Mouse (Mus musculus): ENCODE data around the gene Nrxn2. TPM values are rescaled to one million over a fixed set of nuclear protein-coding genes. Genes with fewer than 3 reads are reported as not detected.

Nrxn2 gene
- polyA plus RNA-seq, 1 experiment: 7.0 TPM

DNA sequence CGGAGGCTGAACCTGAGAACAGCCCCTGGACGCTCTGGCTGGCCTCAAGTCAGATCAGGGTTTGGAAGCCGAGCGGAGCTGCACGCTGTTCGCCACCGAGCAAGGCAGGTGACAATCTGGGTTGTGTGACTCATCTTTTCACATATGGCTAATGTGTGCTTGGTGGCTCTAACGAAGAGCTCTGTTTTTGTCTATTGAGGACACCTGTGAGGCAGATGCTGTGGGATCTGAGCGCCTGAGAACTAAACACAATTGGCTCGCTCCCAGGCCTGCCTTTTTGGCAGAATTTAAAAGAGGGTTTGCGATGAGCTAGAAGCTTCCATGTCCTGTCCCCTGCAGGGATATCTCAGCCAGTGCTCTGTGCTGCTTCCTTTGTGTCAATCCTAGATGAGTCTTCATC lies 131.0 kb downstream of the Nrxn2 start:
- Histone ChIP-seq H3K36me3 (ENCODE audit: control insufficient read depth, insufficient read depth, low read length, poor library complexity, severe bottlenecking) (no peaks in the 10 kb centered on the region), H3K4me1 (ENCODE audit: control insufficient read depth, insufficient read depth, low read length) (no peaks in the 10 kb centered on the region), H3K27ac (ENCODE audit: insufficient read depth, low read length) (no peak overlapping the region), H3K9me3 (replicated peaks; ENCODE audit: control insufficient read depth, insufficient read depth, low read length, poor library complexity, severe bottlenecking) (no peaks in the 10 kb centered on the region), H3K4me3 (ENCODE audit: low read depth, low read length) (no peak overlapping the region), H3K9ac (ENCODE audit: low read depth, poor library complexity, severe bottlenecking) (no peak overlapping the region), H3K27me3 (ENCODE audit: control insufficient read depth, insufficient read depth, low read length, poor library complexity, severe bottlenecking) (no peaks in the 10 kb centered on the region)
- TF ChIP-seq EP300 (IDR thresholded peaks at IDR 0.05; ENCODE audit: insufficient read depth, low read depth, low read length) (no peak), POLR2A (IDR thresholded peaks at IDR 0.05; ENCODE audit: insufficient read depth, low read length) (no peak)

DNA sequence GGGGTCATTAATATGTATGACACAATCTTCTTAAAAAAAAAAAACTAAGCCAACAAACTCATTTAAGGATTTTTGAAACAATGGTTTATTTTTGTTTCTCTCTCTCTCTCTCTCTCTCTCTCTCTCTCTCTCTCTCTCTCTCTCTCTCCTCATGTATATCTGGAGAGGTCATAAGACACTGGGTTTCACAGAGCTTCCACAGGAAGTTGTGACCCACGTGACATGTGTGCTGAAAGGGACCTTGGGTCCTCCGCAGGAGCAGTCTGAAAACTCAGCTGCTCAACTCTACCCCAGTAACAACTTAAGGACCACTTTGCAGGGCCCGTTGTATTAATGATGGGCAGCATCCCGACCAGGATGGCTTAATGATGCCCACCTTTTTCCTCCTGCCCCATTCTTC lies 132.7 kb downstream of the Nrxn2 start:
- Histone ChIP-seq H3K4me3 (ENCODE audit: low read depth, low read length) (no peak overlapping the region), H3K27ac (ENCODE audit: insufficient read depth, low read length) (no peak overlapping the region), H3K36me3 (ENCODE audit: control insufficient read depth, insufficient read depth, low read length, poor library complexity, severe bottlenecking) (no peaks in the 10 kb centered on the region), H3K27me3 (ENCODE audit: control insufficient read depth, insufficient read depth, low read length, poor library complexity, severe bottlenecking) (no peaks in the 10 kb centered on the region), H3K4me1 (ENCODE audit: control insufficient read depth, insufficient read depth, low read length) (no peaks in the 10 kb centered on the region), H3K9ac (ENCODE audit: low read depth, poor library complexity, severe bottlenecking) (no peak overlapping the region), H3K9me3 (replicated peaks; ENCODE audit: control insufficient read depth, insufficient read depth, low read length, poor library complexity, severe bottlenecking) (no peaks in the 10 kb centered on the region)
- no peak for TF ChIP-seq POLR2A (IDR thresholded peaks at IDR 0.05; ENCODE audit: insufficient read depth, low read length)
- no peak for TF ChIP-seq EP300 (IDR thresholded peaks at IDR 0.05; ENCODE audit: insufficient read depth, low read depth, low read length)
- TF ChIP-seq CTCF (IDR thresholded peaks at IDR 0.05; ENCODE audit: low read depth, low read length): no peak

DNA sequence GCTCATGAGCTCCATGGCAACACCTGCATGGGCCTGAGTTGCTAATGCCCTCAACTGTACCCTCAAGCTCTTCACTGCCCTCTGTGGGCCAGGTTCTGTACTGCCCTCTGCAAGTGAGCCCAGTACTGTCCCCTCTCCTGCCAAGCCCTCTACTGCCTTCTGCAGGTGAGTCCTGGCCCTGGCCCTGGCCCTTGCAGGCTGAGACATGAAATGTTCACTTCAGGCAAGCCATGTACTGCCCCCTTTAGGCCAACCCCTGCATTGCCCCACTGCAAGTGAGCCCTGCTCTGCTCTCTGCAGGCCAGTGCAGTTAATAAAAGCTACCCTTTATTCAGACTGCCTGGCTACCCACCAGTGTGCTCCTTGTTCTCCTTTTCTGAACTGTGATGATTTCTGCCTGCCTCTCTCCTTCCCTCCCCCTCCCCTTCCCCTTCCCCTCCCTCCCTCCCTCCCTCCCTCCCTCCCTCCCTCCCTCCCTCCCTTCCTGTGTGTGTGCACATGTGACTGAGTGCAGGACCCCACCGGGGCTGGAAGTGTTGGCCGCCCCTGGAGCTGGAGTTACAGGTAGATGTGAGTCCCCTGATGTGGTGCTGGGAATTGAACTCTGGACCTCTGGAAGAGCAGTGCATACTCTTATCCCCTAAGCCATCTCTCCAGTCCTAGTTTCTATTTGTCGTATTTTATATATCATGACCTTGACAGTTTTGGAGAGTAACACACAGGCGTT lies 133.9 kb downstream of the Nrxn2 start:
- no peaks in the 10 kb centered on the region for H3K36me3 ChIP-seq (ENCODE audit: control insufficient read depth, insufficient read depth, low read length, poor library complexity, severe bottlenecking)
- H3K4me1 ChIP-seq (ENCODE audit: control insufficient read depth, insufficient read depth, low read length): no peaks in the 10 kb centered on the region
- TF ChIP-seq EP300 (IDR thresholded peaks at IDR 0.05; ENCODE audit: insufficient read depth, low read depth, low read length) (no peak), CTCF (IDR thresholded peaks at IDR 0.05; ENCODE audit: low read depth, low read length) (peak; percentile 90)
- H3K27ac ChIP-seq (ENCODE audit: insufficient read depth, low read length): no peak overlapping the region
- H3K9ac ChIP-seq (ENCODE audit: low read depth, poor library complexity, severe bottlenecking): no peak overlapping the region
- no peaks in the 10 kb centered on the region for H3K9me3 ChIP-seq (replicated peaks; ENCODE audit: control insufficient read depth, insufficient read depth, low read length, poor library complexity, severe bottlenecking)
- no peak overlapping the region for H3K4me3 ChIP-seq (ENCODE audit: low read depth, low read length)
- H3K27me3 ChIP-seq (ENCODE audit: control insufficient read depth, insufficient read depth, low read length, poor library complexity, severe bottlenecking): no peaks in the 10 kb centered on the region

DNA sequence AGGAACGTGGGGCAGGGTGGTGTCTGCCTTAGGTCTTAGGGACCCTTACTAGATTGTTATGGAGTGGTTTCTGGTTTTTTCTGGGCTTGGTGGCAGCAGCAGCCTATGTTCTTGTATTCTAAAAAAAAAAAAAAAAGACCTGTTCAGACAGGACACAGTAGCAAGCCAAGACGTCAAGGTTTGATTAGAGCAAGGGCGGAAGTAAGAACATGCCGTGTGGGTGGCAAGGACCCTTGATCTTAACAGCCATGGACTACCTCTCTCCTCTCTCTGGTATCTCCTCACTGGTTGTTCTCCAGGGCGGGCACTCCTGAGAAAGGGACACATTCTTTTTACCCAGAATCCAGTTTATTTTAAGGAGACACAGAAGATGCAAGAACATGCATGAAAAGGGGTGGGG lies 134.6 kb downstream of the Nrxn2 start:
- H3K27ac ChIP-seq (ENCODE audit: insufficient read depth, low read length): no peak overlapping the region
- no peak for TF ChIP-seq CTCF (IDR thresholded peaks at IDR 0.05; ENCODE audit: low read depth, low read length)
- TF ChIP-seq EP300 (IDR thresholded peaks at IDR 0.05; ENCODE audit: insufficient read depth, low read depth, low read length): no peak
- H3K9ac ChIP-seq (ENCODE audit: low read depth, poor library complexity, severe bottlenecking): no peak overlapping the region
- H3K4me3 ChIP-seq (ENCODE audit: low read depth, low read length): no peak overlapping the region
- H3K27me3 ChIP-seq (ENCODE audit: control insufficient read depth, insufficient read depth, low read length, poor library complexity, severe bottlenecking): no peaks in the 10 kb centered on the region
- H3K4me1 ChIP-seq (ENCODE audit: control insufficient read depth, insufficient read depth, low read length): no peaks in the 10 kb centered on the region
- no peaks in the 10 kb centered on the region for H3K36me3 ChIP-seq (ENCODE audit: control insufficient read depth, insufficient read depth, low read length, poor library complexity, severe bottlenecking)
- H3K9me3 ChIP-seq (replicated peaks; ENCODE audit: control insufficient read depth, insufficient read depth, low read length, poor library complexity, severe bottlenecking): no peaks in the 10 kb centered on the region

- H3K27ac ChIP-seq (ENCODE audit: insufficient read depth, low read length): no peak overlapping the region
- no peaks in the 10 kb centered on the region for H3K9me3 ChIP-seq (replicated peaks; ENCODE audit: control insufficient read depth, insufficient read depth, low read length, poor library complexity, severe bottlenecking)
- no peak overlapping the region for H3K9ac ChIP-seq (ENCODE audit: low read depth, poor library complexity, severe bottlenecking)
- H3K4me1 ChIP-seq (ENCODE audit: control insufficient read depth, insufficient read depth, low read length): no peaks in the 10 kb centered on the region
- no peak overlapping the region for H3K4me3 ChIP-seq (ENCODE audit: low read depth, low read length)
- no peaks in the 10 kb centered on the region for H3K36me3 ChIP-seq (ENCODE audit: control insufficient read depth, insufficient read depth, low read length, poor library complexity, severe bottlenecking)
- no peaks in the 10 kb centered on the region for H3K27me3 ChIP-seq (ENCODE audit: control insufficient read depth, insufficient read depth, low read length, poor library complexity, severe bottlenecking)
- TF ChIP-seq CTCF (IDR thresholded peaks at IDR 0.05; ENCODE audit: low read depth, low read length): no peak
- TF ChIP-seq EP300 (IDR thresholded peaks at IDR 0.05; ENCODE audit: insufficient read depth, low read depth, low read length): no peak
- no peak for TF ChIP-seq POLR2A (IDR thresholded peaks at IDR 0.05; ENCODE audit: insufficient read depth, low read length)
Observed at GRCm38 (mm10) chr19:6553819-6554582, 135.5 kb downstream of the Nrxn2 start.

- no peak overlapping the region for H3K4me3 ChIP-seq (ENCODE audit: low read depth, low read length)
- H3K27me3 ChIP-seq (ENCODE audit: control insufficient read depth, insufficient read depth, low read length, poor library complexity, severe bottlenecking): no peaks in the 10 kb centered on the region
- H3K9ac ChIP-seq (ENCODE audit: low read depth, poor library complexity, severe bottlenecking): no peak overlapping the region
- H3K36me3 ChIP-seq (ENCODE audit: control insufficient read depth, insufficient read depth, low read length, poor library complexity, severe bottlenecking): no peaks in the 10 kb centered on the region
- TF ChIP-seq EP300 (IDR thresholded peaks at IDR 0.05; ENCODE audit: insufficient read depth, low read depth, low read length) (no peak), POLR2A (IDR thresholded peaks at IDR 0.05; ENCODE audit: insufficient read depth, low read length) (no peak), CTCF (IDR thresholded peaks at IDR 0.05; ENCODE audit: low read depth, low read length) (no peak)
- no peak overlapping the region for H3K27ac ChIP-seq (ENCODE audit: insufficient read depth, low read length)
- H3K4me1 ChIP-seq (ENCODE audit: control insufficient read depth, insufficient read depth, low read length): no peaks in the 10 kb centered on the region
- no peaks in the 10 kb centered on the region for H3K9me3 ChIP-seq (replicated peaks; ENCODE audit: control insufficient read depth, insufficient read depth, low read length, poor library complexity, severe bottlenecking)
Observed at GRCm38 (mm10) chr19:6559576-6559975, 141.0 kb downstream of the Nrxn2 start.

Data from ES-Bruce4 (cell line).